Mouse (Mus musculus) activated CD4-positive, CD25-positive, alpha-beta regulatory T cell, adult 4 months (primary cell): ENCODE results near the gene Mustn1. TPM values are rescaled to one million over a fixed set of nuclear protein-coding genes. Genes with fewer than 3 reads are reported as not detected.

Experiments used
- ATAC-seq: one replicate; pipeline ENCODE4 v1.8.0; 2017
- polyA plus RNA-seq, 2 experiments: library from polyadenylated mRNA; unstranded; fragments of 100-300 nt; shearing (Covaris generic); gene quantifications; one replicate each; pipeline ENCODE4 v1.2.1; 2017

Mustn1 gene
- polyA plus RNA-seq, 2 experiments from 2014 or later, result 0.68 to 1.8 TPM

- no peak for ATAC-seq
Observed at GRCm38 (mm10) chr14:30880251-30880650, 1.3 kb downstream of the Mustn1 start.

GRCm38 (mm10) chr14:30880811-30881717, 2.1 kb downstream of the Mustn1 start:
- ATAC-seq, result no peak

GRCm38 (mm10) chr14:30881718-30882108, 2.7 kb downstream of the Mustn1 start:
- ATAC-seq, result no peak

- no peak for ATAC-seq
Observed at GRCm38 (mm10) chr14:30885298-30885697, 6.3 kb downstream of the Mustn1 start.

- ATAC-seq, result no peak
Observed at GRCm38 (mm10) chr14:30886204-30886603, 7.2 kb downstream of the Mustn1 start, which contains the start of gene Itih4. Gene Itih4, plus strand, starts transcription at chr14:30886476.

- no peak for ATAC-seq
Observed at GRCm38 (mm10) chr14:30888271-30888732, 9.3 kb downstream of the Mustn1 start.

- ATAC-seq, result no peak
Observed at GRCm38 (mm10) chr14:30899972-30900371, 21.0 kb downstream of the Mustn1 start.

- ATAC-seq, result no peak
Observed at GRCm38 (mm10) chr14:30902628-30903027, 23.6 kb downstream of the Mustn1 start.

GRCm38 (mm10) chr14:30903036-30903435, 24.0 kb downstream of the Mustn1 start:
- no peak for ATAC-seq

GRCm38 (mm10) chr14:30904307-30904706, 25.3 kb downstream of the Mustn1 start:
- no peak for ATAC-seq

- ATAC-seq, result no peak
Observed at GRCm38 (mm10) chr14:30906001-30906400, 27.0 kb downstream of the Mustn1 start.

GRCm38 (mm10) chr14:30907814-30908265, 28.8 kb downstream of the Mustn1 start:
- no peak for ATAC-seq

GRCm38 (mm10) chr14:30911141-30911540, 32.1 kb downstream of the Mustn1 start:
- ATAC-seq, result no peak

GRCm38 (mm10) chr14:30912641-30913040, 33.6 kb downstream of the Mustn1 start:
- no peak for ATAC-seq

- ATAC-seq, result no peak
Observed at GRCm38 (mm10) chr14:30913404-30913803, 34.4 kb downstream of the Mustn1 start.

GRCm38 (mm10) chr14:30916516-30916915, 37.5 kb downstream of the Mustn1 start:
- no peak for ATAC-seq

GRCm38 (mm10) chr14:30922053-30922670, 43.2 kb downstream of the Mustn1 start:
- no peak for ATAC-seq

- ATAC-seq, result no peak
Observed at GRCm38 (mm10) chr14:30923375-30924105, 44.5 kb downstream of the Mustn1 start, which contains the start of gene Itih3. Gene Itih3, minus strand, starts transcription at chr14:30923760.

- no peak for ATAC-seq
Observed at GRCm38 (mm10) chr14:30925492-30925891, 46.5 kb downstream of the Mustn1 start.

- no peak for ATAC-seq
Observed at GRCm38 (mm10) chr14:30930386-30930785, 51.4 kb downstream of the Mustn1 start.
